Mouse (Mus musculus): ENCODE data around the gene Hspg2.
"Not testable (repeated sequence)": the region's sequence is repeated elsewhere in the genome, so short reads cannot be mapped to it uniquely, and the experiment has no call there.

Hspg2 gene

GRCm38 (mm10) chr4:137468260-137469080 lies at the start of gene Hspg2:
Hspg2 (plus strand) TSS chr4:137468769.
- peak; percentile 92 to 97 for DNase-seq (ENCODE audit: low spot score in 2 of 2)

GRCm38 (mm10) chr4:137430502-137430901 lies 38.1 kb upstream of the Hspg2 start, which contains the start of gene Cela3b:
Cela3b (minus strand) TSS chr4:137430540.
- DNase-seq (ENCODE audit: low spot score in 2 of 2): no peak

- DNase-seq (ENCODE audit: low spot score in 2 of 2): not testable (repeated sequence)
Observed at GRCm38 (mm10) chr4:137432700-137433550, 35.6 kb upstream of the Hspg2 start.

GRCm38 (mm10) chr4:137436979-137437669 lies 31.4 kb upstream of the Hspg2 start:
- DNase-seq (ENCODE audit: low spot score in 2 of 2): no peak

- DNase-seq (ENCODE audit: low spot score in 2 of 2): no peak
Observed at GRCm38 (mm10) chr4:137438842-137439241, 29.7 kb upstream of the Hspg2 start.

GRCm38 (mm10) chr4:137441332-137441731 lies 27.2 kb upstream of the Hspg2 start:
- DNase-seq (ENCODE audit: low spot score in 2 of 2): no peak

GRCm38 (mm10) chr4:137443625-137444024 lies 24.9 kb upstream of the Hspg2 start:
- peak; percentile 28 to 79 for DNase-seq (ENCODE audit: low spot score in 2 of 2)

- DNase-seq (ENCODE audit: low spot score in 2 of 2): no peak
Observed at GRCm38 (mm10) chr4:137445881-137446280, 22.7 kb upstream of the Hspg2 start.

- peak; percentile 66 to 70 for DNase-seq (ENCODE audit: low spot score in 2 of 2)
Observed at GRCm38 (mm10) chr4:137447363-137448196, 21.0 kb upstream of the Hspg2 start.

- peak; percentile 37 to 59 for DNase-seq (ENCODE audit: low spot score in 2 of 2)
Observed at GRCm38 (mm10) chr4:137448197-137448596, 20.4 kb upstream of the Hspg2 start.

GRCm38 (mm10) chr4:137448641-137449040 lies 19.9 kb upstream of the Hspg2 start:
- DNase-seq (ENCODE audit: low spot score in 2 of 2): no peak

GRCm38 (mm10) chr4:137449132-137449531 lies 19.4 kb upstream of the Hspg2 start:
- no peak for DNase-seq (ENCODE audit: low spot score in 2 of 2)

GRCm38 (mm10) chr4:137449715-137450114 lies 18.9 kb upstream of the Hspg2 start:
- no peak for DNase-seq (ENCODE audit: low spot score in 2 of 2)

GRCm38 (mm10) chr4:137452190-137452589 lies 16.4 kb upstream of the Hspg2 start:
- no peak for DNase-seq (ENCODE audit: low spot score in 2 of 2)

GRCm38 (mm10) chr4:137453234-137453767 lies 15.3 kb upstream of the Hspg2 start, which contains the start of gene 1700013G24Rik:
1700013G24Rik (plus strand) TSS chr4:137453284.
- DNase-seq (ENCODE audit: low spot score in 2 of 2): no peak

GRCm38 (mm10) chr4:137454582-137454981 lies 14.0 kb upstream of the Hspg2 start:
- no peak for DNase-seq (ENCODE audit: low spot score in 2 of 2)

- DNase-seq (ENCODE audit: low spot score in 2 of 2): no peak
Observed at GRCm38 (mm10) chr4:137456581-137456980, 12.0 kb upstream of the Hspg2 start.

- DNase-seq (ENCODE audit: low spot score in 2 of 2): no peak
Observed at GRCm38 (mm10) chr4:137457292-137457691, 11.3 kb upstream of the Hspg2 start.

GRCm38 (mm10) chr4:137458310-137458709 lies 10.3 kb upstream of the Hspg2 start:
- no peak for DNase-seq (ENCODE audit: low spot score in 2 of 2)

- no peak for DNase-seq (ENCODE audit: low spot score in 2 of 2)
Observed at GRCm38 (mm10) chr4:137458861-137459260, 9.7 kb upstream of the Hspg2 start.

- DNase-seq (ENCODE audit: low spot score in 2 of 2): no peak
Observed at GRCm38 (mm10) chr4:137460676-137461075, 7.9 kb upstream of the Hspg2 start.
